Mouse (Mus musculus): ENCODE measurements around the gene Gm20662.

The Gm20662 gene

DNA sequence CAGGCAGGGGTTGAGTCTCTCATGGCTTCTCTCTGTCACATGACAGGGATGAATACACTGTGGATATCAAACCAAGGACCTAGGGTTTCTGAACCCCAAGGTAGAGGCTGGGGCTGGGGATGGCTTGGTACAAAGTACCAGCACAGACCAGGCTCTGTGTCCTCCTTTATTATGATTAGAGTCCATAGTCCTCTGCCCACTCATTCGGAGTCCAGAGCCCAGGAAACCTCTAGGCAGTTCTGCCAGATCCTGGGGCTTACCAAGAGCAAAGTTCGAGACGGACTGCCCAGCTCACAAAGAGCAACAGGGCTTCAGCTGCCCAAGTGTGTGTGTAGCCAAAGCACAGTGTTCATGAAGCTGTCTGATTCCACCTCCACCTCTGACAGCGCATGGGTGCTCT is 89.1 kb downstream of the Gm20662 start:
- no peak for DNase-seq (ENCODE audit: low read depth, low spot score)

GRCm38 (mm10) chr9:108090611-108091120 is 94.5 kb downstream of the Gm20662 start:
- DNase-seq (ENCODE audit: low read depth, low spot score), result no peak

GRCm38 (mm10) chr9:108093586-108093985 is 97.4 kb downstream of the Gm20662 start:
- DNase-seq (ENCODE audit: low read depth, low spot score), result no peak

- peak; percentile 94 for DNase-seq (ENCODE audit: low read depth, low spot score)
Measured at GRCm38 (mm10) chr9:108094184-108094941, 98.2 kb downstream of the Gm20662 start, which contains the start of gene Apeh. Apeh (minus strand) TSS chr9:108094606.
